Mouse (Mus musculus) megakaryocyte-erythroid progenitor cell, adult 5 weeks (primary cell): ENCODE results near the gene Gm20809. TPM values are rescaled to one million over a fixed set of nuclear protein-coding genes. Genes with fewer than 3 reads are reported as not detected.

Experiments
- polyA plus RNA-seq: library from polyadenylated mRNA; stranded (reverse); fragments of >175 nt; gene quantifications from 2 replicates; pipeline ENCODE4 v1.2.3, GENCODE M21; 2012

Gm20809 gene
- polyA plus RNA-seq, result not detected in 2 replicates

DNA sequence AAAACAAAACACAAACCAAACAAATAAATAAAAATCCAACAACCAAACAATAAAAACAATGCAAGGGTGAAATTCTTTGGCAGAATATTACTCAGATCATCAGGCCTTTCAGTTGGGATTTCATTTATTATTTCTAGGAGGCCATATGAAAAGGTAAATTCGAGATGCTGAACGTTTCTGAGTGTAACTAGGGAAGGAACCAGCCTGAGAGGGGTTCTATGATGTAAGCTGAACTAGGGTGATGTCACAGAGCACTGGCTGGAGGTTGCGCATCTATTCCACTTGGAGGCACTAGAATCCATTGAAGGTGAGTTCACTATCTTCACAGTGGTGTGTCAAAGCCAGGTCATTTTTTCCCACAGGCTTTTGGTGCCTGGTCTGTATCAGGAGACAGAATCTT, at the start of gene Gm20809:
Gene Gm20809, plus strand, starts transcription at position 301 of the 400 bp plus-strand sequence.

